Mouse (Mus musculus) heart, postnatal 0 days (tissue): ENCODE results near the gene Iars2.

ENCODE experiments used
- CTCF ChIP-seq: IDR thresholded peaks from 2 replicates; pipeline ENCODE4 v1.5.1; 2016; ENCODE audit warnings: antibody characterized with exemption, control low read depth, low read depth
- EP300 ChIP-seq: IDR thresholded peaks from 2 replicates; pipeline ENCODE4 v1.6.1; 2016; ENCODE audit warnings: antibody characterized with exemption, low read depth

DNA sequence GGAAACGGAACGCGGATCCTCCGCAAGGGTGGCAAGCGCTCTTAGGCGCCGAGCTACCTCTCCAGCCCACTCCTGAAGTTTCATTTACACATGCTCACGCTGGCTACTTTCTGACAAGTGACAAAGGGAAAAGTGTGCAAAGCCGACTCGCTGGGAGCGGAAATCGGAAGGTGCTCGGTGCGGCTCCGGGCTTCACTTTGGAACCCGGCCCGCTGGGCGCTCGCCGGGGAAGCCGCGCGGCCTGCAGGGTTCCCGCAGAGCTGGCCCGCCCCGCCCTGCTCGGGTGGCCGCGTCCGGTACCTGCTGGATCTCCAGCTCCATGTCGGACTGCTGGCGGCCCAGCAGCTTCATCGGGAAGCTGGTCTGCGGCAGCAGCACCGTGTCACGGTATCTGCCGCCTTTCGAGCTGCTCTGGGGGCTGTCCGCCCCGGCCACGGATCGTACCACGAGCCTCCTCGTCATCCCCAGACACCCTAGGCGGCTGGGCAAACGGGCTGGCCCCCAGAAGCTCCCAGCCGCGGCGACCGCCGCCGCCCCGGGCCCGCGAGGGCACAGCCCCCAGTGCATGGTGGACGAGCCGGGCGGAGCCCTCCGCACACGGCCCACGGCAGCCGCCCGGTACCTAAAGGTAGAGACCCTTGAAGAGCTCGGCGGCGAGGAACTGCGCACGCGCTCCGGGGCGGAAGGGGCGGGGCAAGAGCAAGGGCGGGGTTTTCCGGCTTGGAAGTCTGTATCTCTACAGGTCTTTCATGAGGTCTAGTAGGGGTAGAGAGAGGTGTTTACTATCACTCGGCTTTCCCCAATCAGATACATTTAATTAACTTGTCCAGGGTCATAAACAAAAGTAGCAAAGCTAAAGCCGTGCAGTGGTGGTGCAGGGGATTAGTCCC is at the start of gene Iars2:
- TF ChIP-seq CTCF: no peak
- TF ChIP-seq EP300: no peak
